Comparison of ENCODE assay signal across 22 mouse cellular contexts in the genomic region with DNA sequence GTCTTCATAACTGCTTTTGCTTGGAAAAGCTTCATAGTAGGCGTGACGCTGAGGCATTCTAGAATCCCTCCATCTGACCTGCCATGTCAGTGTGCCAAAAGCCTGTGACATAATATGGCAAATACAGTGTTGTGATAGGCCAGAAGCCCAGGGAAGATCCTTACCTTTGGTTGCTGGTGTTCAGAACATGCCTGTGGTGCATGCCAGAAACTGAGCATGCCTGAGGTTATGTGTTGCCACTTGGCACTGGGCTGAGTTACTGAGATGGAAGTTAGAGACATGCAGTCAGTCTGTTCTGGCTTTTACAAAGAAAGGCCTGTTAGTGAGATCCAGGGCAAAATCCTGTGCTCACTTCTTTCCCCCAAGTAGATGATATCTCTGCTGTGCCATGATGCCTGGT.
DNase-seq lines count a peak whose midpoint lies in the region; ATAC-seq and TF ChIP-seq lines count a peak whose summit lies in the region.
"Had no signal": no experiment of that assay in that cellular context is flagged by ENCODE, and none has a peak within 500 bp of the region (broad histone marks: within the 10 kb centered on the region; RNA-seq: fewer than 3 reads in every experiment).

No protein-coding gene starts in this region.

- no peak overlapping the region for H3K4me3 ChIP-seq in hindbrain, postnatal 0 days (ENCODE audit: low read length)
- H3K4me3 ChIP-seq in hindbrain, embryonic 14.5 days (replicated peaks; ENCODE audit: low read length) = no peak overlapping the region

- H3K36me3 ChIP-seq in hindbrain, postnatal 0 days (ENCODE audit: insufficient read depth, low read length) = no peaks in the 10 kb centered on the region
- no peaks in the 10 kb centered on the region for H3K36me3 ChIP-seq in hindbrain, embryonic 14.5 days (replicated peaks; ENCODE audit: control insufficient read depth, insufficient read depth)
- H3K36me3 ChIP-seq: G1E had no signal

- no peaks in the 10 kb centered on the region for H3K27me3 ChIP-seq in hindbrain, postnatal 0 days (ENCODE audit: insufficient read depth, low read length)
- no peaks in the 10 kb centered on the region for H3K27me3 ChIP-seq in hindbrain, embryonic 14.5 days (ENCODE audit: control insufficient read depth, insufficient read depth, low read length)
- H3K27me3 ChIP-seq: CH12.LX had no signal

- 89% methylated on average over 2 of the region's 2 CpGs for WGBS in hindbrain, postnatal 0 days
- WGBS in hindbrain, embryonic 14.5 days = 93% methylated on average over 2 of the region's 2 CpGs

- H3K9ac ChIP-seq in hindbrain, postnatal 0 days (replicated peaks; ENCODE audit: low read length) = no peak overlapping the region
- H3K9ac ChIP-seq in hindbrain, embryonic 14.5 days = no peak overlapping the region

- no peak overlapping the region for H3K4me2 ChIP-seq in hindbrain, postnatal 0 days (ENCODE audit: low read depth, low read length)
- no peak overlapping the region for H3K4me2 ChIP-seq in hindbrain, embryonic 14.5 days (replicated peaks)

- H3K27ac ChIP-seq in hindbrain, postnatal 0 days = no peak overlapping the region
- H3K27ac ChIP-seq in hindbrain, embryonic 14.5 days = no peak overlapping the region

- H3K4me1 ChIP-seq in hindbrain, postnatal 0 days (ENCODE audit: insufficient read depth, low read length) = no peaks in the 10 kb centered on the region
- H3K4me1 ChIP-seq in hindbrain, embryonic 14.5 days (replicated peaks; ENCODE audit: control insufficient read depth, insufficient read depth, low read length) = no peaks in the 10 kb centered on the region

- ATAC-seq in hindbrain, postnatal 0 days = no peak
- ATAC-seq in hindbrain, embryonic 14.5 days (ENCODE audit: low FRiP score) = no peak
- ATAC-seq: activated CD4-positive, CD25-positive, alpha-beta regulatory T cell, adult 4 months; CD4-positive, CD25-positive, alpha-beta regulatory T cell, adult 4 months; Patski had no signal

- no peak for TF ChIP-seq CTCF in hindbrain, postnatal 0 days (IDR thresholded peaks at IDR 0.05; ENCODE audit: low read depth)

- no peaks in the 10 kb centered on the region for H3K9me3 ChIP-seq in hindbrain, postnatal 0 days (ENCODE audit: low read length)
- H3K9me3 ChIP-seq in hindbrain, embryonic 14.5 days (ENCODE audit: control insufficient read depth, low read length) = 0 out of 2 replicates have a peak, but pooled peaks cover 7% of the 10 kb centered on the region
- H3K9me3 ChIP-seq: G1E had no signal

- peak; percentile 2 for DNase-seq in hindbrain, postnatal 0 days (ENCODE audit: low spot score)
- no peak for DNase-seq in hindbrain, embryonic 14.5 days (ENCODE audit: low spot score)
- DNase-seq in fat pad, adult 2 months (ENCODE audit: extremely low read depth, low read depth, low spot score) = peak; percentile 51
- peak; percentile 8 for DNase-seq in fibroblast of lung, adult 2 months (ENCODE audit: low read depth)
- peak; percentile 54 for DNase-seq in gonadal fat pad, adult 2 months (ENCODE audit: low read depth)
- DNase-seq in lung, postnatal 25 days (ENCODE audit: low spot score) = no peak
- no peak for DNase-seq in gastrocnemius, postnatal 10 days
- DNase-seq in embryo, embryonic 9.5 days (ENCODE audit: extremely low spot score) = no peak
- DNase-seq: adrenal gland, adult 2 months; adrenal gland, adult 8-10 months; adrenal gland, postnatal 10 days; adrenal gland, postnatal 14 days; adrenal gland, postnatal 25 days; adrenal gland, postnatal 36 days; B cell, adult 2 months; cerebellum, adult 11 months; cerebellum, adult 11-12 months had no signal

Comparison
In these comparisons a context has a peak if more than half of its experiments do, and no peak if none do; other contexts are left out.
1. DNase-seq: peak in hindbrain, postnatal 0 days (single experiment), fat pad, adult 2 months (single experiment), fibroblast of lung, adult 2 months (single experiment) and gonadal fat pad, adult 2 months (single experiment); none in hindbrain, embryonic 14.5 days (single experiment), lung, postnatal 25 days (single experiment), gastrocnemius, postnatal 10 days (single experiment) and embryo, embryonic 9.5 days (single experiment).